In the genomic region with DNA sequence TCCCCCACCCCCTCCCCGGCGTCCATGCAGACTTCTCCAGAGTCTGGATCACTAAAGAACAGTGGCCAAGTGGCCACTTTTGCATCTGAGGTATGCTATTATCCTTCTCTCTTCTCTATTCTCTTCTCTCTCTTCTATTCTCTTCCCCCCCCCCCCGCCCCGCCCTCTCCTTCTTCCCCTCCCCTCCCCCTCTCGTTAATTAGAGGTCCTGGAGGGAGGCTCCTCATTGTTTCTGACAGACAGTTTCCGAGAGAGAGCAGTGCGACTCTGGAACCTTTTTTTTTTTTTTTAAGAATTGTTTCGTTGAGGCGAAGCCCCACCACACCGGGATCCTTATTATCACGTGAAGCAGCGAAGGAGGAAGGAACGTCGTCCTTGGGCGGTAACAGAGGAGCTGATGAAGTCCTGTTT, we compare ENCODE assay signal across 8 mouse cellular contexts.
DNase-seq lines count a peak whose midpoint lies in the region; ATAC-seq and TF ChIP-seq lines count a peak whose summit lies in the region.

No protein-coding gene starts in this region.

- H3K27ac ChIP-seq in embryonic facial prominence, embryonic 15.5 days (replicated peaks), result no peak overlapping the region
- no peak overlapping the region for H3K27ac ChIP-seq in intestine, postnatal 0 days (ENCODE audit: low read depth, low read length)

- no peaks in the 10 kb centered on the region for H3K36me3 ChIP-seq in embryonic facial prominence, embryonic 15.5 days
- no peaks in the 10 kb centered on the region for H3K36me3 ChIP-seq in intestine, postnatal 0 days (ENCODE audit: control insufficient read depth, insufficient read depth)

- no peak for TF ChIP-seq CTCF in intestine, postnatal 0 days (IDR thresholded peaks at IDR 0.05; ENCODE audit: low read depth)

- DNase-seq in right cerebral cortex, postnatal 4 days, result peak; percentile 53
- DNase-seq in right cerebral cortex, postnatal 25 days, result no peak
- DNase-seq in neural tube, embryonic 10.5 days (ENCODE audit: extremely low spot score, low spot score), result peak; percentile 53
- no peak for DNase-seq in layer of hippocampus, postnatal 25 days (ENCODE audit: extremely low spot score in 1 of 2, low spot score in 1 of 2)
- no peak for DNase-seq in thymus, postnatal 36 days
- no peak for DNase-seq in T-cell, adult 2 months (ENCODE audit: low spot score)

- peaks cover 4% of the 10 kb centered on the region; the same call in 1 of the 2 replicates for H3K27me3 ChIP-seq in embryonic facial prominence, embryonic 15.5 days
- no peaks in the 10 kb centered on the region for H3K27me3 ChIP-seq in intestine, postnatal 0 days (replicated peaks; ENCODE audit: control insufficient read depth, insufficient read depth, low read length)

- WGBS in embryonic facial prominence, embryonic 15.5 days, result 0% methylated on average over 14 of the region's 15 CpGs
- under 1% methylated on average over 13 of the region's 15 CpGs for WGBS in intestine, postnatal 0 days

- no peak overlapping the region for H3K9ac ChIP-seq in embryonic facial prominence, embryonic 15.5 days
- H3K9ac ChIP-seq in intestine, postnatal 0 days (ENCODE audit: low read depth, low read length), result 0 out of 2 replicates have a peak overlapping the region, but pooled peaks have one; percentile 24

- ATAC-seq in embryonic facial prominence, embryonic 15.5 days (ENCODE audit: insufficient number of reproducible peaks, low FRiP score, low TSS enrichment, low read depth), result 0 out of 2 replicates have a peak, but pooled peaks have one; percentile 21
- ATAC-seq in intestine, postnatal 0 days, result no peak

- peak overlapping the region; percentile 67 for H3K4me2 ChIP-seq in embryonic facial prominence, embryonic 15.5 days (replicated peaks)
- peak overlapping the region; percentile 82 for H3K4me2 ChIP-seq in intestine, postnatal 0 days (replicated peaks; ENCODE audit: low read depth)

- peak overlapping the region; percentile 43 for H3K4me3 ChIP-seq in embryonic facial prominence, embryonic 15.5 days (replicated peaks)
- H3K4me3 ChIP-seq in intestine, postnatal 0 days (ENCODE audit: low read depth, low read length), result peak overlapping the region; percentile 38

- no peaks in the 10 kb centered on the region for H3K9me3 ChIP-seq in embryonic facial prominence, embryonic 15.5 days (replicated peaks)
- no peaks in the 10 kb centered on the region for H3K9me3 ChIP-seq in intestine, postnatal 0 days (ENCODE audit: control insufficient read depth)

- H3K4me1 ChIP-seq in embryonic facial prominence, embryonic 15.5 days, result peaks cover 7% of the 10 kb centered on the region
- H3K4me1 ChIP-seq in intestine, postnatal 0 days (replicated peaks; ENCODE audit: control insufficient read depth, insufficient read depth, low read length), result 0 out of 2 replicates have a peak, but pooled peaks cover 3% of the 10 kb centered on the region

Comparison
In these comparisons a context has a peak if more than half of its experiments do, and no peak if none do; other contexts are left out.
1. DNase-seq: peak in right cerebral cortex, postnatal 4 days (single experiment) and neural tube, embryonic 10.5 days (single experiment); none in right cerebral cortex, postnatal 25 days (single experiment), layer of hippocampus, postnatal 25 days (0 of 2), thymus, postnatal 36 days (0 of 2) and T-cell, adult 2 months (single experiment).